Mouse (Mus musculus) brain, embryonic 18.5 days (tissue): ENCODE results near the gene Vldlr.

Source experiments
- DNase-seq: peaks from one replicate; pipeline ENCODE4 v3.0.0-alpha.2; 2012; ENCODE audit warnings: low read depth, low spot score

Gene Vldlr

DNA sequence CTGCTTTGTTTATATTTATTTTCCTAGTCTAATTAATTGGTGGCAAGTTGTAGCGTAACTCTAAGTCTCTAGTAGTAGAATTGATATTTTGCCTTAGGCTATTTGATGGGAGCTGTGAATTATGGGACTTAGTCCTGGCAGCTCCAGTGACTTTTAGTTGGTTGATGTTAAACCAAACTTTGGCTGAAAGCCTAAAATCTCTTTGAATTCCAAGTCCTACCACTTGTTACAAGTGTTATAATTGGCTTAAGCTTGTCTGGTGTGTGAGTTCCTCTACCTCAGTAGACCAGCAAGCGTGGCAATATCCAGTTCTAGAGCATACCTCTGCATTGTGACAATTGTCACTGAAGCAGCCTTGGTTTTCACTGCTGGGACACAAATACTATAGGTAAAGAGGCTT lies 17.1 kb downstream of the Vldlr start:
- DNase-seq = no peak

DNA sequence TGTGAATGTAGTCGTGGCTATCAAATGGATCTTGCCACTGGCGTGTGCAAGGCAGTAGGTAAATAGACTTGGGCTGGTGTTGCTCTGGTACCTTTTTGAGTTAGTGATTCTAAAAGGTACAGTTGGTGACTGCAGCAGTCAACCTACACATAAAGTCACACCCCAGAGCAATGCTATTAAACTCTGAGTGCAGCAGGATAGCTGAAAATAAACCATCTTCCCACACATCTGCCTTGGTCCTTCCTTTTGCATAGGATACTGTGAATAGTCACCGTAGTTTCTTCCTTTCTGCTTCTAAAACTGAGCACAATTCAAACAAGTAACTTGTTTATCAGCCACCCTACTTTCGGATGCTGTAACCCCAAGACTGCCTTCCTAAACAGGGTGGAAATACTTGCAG lies 23.6 kb downstream of the Vldlr start:
- DNase-seq = no peak

DNA sequence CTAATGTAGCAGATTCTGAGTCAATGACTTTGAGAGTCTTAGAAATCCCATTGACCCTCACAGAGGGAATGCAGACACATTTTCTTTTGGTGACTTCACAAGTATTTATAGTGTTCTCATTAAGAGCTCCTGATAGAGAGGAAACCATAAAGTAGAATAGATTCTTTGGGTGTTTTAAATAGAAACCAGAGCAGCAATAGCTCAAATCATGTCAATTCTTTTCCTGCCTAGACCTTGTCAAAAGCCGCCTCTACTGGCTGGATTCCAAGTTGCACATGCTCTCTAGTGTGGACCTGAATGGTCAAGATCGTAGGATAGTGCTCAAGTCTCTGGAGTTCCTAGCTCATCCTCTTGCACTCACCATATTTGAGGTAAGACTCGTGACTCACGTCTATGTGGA lies 27.2 kb downstream of the Vldlr start:
- no peak for DNase-seq

DNA sequence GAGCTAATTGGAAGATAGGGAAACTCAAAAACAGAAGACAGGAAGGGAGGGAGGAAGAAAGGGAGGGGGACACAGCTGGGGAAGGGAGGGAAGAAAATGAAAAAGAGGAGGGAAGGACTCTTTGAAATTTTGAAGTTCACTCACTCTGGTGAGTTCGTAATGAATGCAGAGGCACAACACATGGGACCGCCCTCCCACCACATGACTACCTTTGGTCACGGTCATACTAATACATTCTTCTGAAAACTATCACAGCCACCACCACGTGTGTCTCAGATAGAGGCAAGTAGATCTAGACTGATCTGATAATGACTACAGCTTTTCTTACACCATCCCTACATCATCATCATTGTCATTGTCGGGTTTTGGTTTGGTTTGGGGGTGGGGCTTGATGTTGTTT lies 38.5 kb downstream of the Vldlr start:
- no peak for DNase-seq

DNA sequence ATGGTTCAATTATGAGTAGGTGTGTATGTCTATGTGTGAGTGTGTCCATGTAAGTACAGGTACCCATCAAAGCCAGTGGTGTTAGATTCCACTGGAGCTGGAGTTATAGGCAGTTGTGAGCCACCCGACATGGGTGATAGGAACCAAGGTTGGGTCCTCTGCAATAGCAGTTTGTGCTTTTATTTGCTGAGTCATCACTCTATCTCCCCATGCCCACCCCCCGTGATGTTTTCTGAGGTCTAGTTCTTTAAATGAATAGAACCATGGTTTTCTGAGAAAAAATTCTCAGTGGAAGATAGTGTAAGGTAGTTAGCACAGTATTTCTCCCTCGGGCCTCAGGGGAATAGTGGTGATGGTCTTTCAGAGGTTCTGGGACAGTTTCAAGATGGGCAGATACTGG lies 39.4 kb downstream of the Vldlr start:
- no peak for DNase-seq

DNA sequence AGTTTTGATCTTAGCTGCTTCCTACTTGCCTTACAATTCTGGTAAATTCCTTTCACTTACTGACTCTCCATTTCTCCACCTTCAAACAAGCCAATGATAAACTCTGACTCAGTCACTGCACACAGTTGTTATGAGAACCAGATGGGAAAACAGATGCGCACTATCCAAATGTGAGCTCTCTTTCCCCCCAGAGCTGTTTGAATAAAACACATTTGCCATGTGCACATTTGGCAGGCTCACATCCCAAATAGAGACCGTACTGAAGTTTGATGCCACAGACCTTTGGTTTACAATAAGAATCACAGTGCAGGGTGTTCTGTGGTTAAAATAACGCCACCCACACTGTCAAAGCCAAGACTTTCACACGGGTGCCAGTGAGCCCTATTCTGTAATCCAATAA lies 43.8 kb downstream of the Vldlr start:
- peak; percentile 4 for DNase-seq

DNA sequence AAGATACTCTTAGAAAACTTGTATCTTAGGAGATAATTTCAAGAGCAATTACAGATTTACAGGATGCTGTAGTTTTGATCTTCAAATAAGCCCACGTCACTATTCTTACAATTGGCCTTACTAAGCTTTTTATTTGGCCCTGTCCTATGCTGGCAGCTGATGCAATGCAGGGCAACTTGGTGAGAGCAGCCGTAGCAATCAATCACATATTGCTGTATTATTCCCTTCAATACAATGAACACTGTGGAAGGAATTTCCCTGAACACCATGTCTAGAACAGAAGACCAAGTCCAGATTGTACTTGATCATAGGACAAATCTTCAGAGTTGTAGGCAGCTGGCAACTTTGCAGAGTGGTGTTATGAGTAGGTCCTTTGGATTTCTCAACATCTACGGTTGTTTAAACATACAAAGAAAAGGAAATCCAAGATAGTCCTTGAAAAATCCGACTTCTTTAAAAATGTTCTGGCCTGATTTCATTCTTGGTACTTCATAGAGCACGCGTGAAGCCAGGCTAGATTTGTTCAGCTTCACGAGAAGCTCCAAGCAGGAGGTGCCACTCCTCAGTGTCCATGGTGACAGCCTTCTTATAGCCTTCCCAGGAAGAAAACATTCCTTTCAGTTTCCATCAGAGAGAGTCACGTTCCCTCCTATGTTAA lies 44.5 kb downstream of the Vldlr start:
- no peak for DNase-seq

DNA sequence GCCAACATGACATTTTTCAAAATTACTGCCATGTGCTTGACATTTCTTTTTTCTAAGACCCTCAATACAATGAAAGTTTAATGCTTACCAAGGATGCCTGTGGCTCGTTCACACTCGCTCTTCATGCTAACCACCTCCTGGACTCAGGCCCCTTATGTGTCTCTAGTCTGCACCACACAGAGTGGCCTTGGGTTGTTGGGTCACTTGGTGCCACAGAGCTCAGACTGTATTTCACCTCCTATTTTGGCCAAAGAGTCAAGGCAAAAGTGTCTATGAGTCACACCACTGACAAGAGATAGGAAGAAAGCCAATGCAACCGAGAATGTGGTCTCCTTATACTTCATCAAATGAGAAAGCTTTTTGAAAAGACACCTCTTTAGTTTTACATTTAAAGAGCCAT lies 45.9 kb downstream of the Vldlr start:
- DNase-seq = no peak

DNA sequence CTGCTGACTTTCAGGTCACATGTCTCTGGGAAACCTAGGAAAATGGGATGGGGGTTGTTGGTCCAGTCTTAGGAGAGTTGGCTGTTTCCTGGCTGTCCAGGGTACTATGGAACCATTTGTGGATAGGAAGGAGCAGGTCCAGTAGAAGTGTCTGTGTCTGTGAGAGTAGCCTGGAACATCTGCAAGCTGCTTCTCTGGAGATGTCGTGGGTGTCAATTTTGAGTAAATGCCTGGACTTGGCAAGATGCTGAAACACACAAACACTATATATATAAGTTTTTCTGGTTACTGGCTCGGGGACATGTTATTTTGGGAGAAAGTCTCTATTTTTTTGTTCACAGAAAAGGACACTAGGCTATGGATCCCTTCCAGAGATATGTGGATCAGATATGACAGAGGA lies 57.1 kb downstream of the Vldlr start:
- no peak for DNase-seq

DNA sequence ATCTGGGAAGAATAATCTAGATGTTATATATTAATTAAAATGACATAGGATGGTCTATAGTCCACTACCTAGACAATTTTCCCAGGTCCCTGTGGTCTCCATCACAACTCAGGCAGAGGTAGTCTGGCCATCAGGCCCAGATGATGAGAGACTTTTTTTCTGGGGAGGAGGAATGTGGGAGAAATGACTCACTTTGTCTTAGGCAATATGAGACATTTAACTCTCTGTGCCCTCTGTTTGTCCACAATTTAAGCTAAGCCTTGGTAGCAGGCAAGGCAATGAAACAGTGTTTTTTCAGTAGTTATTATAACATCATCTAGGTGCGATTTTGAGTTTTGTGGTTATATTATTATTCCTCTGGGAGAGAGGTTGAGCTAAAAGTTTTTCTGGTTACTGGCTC lies 58.1 kb downstream of the Vldlr start:
- no peak for DNase-seq

DNA sequence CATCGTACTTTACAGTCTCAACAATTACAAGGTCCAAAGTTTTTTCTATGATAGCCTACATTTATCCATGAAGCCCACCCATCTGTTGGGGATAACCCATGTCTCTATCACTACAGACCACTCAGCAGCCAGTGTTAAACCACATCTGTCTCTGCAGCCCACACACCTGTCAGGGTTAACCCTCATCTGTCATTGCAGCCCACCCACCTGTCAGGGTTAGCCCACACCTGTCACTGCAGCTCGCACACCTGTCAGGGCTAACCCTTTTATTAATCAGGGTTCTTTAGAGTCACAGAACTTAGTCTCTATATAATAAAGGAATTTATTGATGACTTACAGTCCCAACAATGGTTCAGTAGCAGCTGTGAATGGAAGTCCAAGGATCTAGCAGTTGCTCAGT lies 62.9 kb downstream of the Vldlr start:
- DNase-seq = no peak
